Mouse (Mus musculus) erythroblast, embryonic 14.5 days (primary cell): Measurements from ENCODE around the gene Pkd1l3.

Experiments used
- GATA1 ChIP-seq: IDR thresholded peaks from 2 replicates; pipeline ENCODE4 v1.6.1; 2012; ENCODE audit warnings: low read length, inconsistent platforms, mixed read lengths
- TAL1 ChIP-seq: IDR thresholded peaks from 3 replicates; pipeline ENCODE4 v1.6.1; 2012; ENCODE audit warnings: low read length, inconsistent platforms, mixed read lengths

DNA sequence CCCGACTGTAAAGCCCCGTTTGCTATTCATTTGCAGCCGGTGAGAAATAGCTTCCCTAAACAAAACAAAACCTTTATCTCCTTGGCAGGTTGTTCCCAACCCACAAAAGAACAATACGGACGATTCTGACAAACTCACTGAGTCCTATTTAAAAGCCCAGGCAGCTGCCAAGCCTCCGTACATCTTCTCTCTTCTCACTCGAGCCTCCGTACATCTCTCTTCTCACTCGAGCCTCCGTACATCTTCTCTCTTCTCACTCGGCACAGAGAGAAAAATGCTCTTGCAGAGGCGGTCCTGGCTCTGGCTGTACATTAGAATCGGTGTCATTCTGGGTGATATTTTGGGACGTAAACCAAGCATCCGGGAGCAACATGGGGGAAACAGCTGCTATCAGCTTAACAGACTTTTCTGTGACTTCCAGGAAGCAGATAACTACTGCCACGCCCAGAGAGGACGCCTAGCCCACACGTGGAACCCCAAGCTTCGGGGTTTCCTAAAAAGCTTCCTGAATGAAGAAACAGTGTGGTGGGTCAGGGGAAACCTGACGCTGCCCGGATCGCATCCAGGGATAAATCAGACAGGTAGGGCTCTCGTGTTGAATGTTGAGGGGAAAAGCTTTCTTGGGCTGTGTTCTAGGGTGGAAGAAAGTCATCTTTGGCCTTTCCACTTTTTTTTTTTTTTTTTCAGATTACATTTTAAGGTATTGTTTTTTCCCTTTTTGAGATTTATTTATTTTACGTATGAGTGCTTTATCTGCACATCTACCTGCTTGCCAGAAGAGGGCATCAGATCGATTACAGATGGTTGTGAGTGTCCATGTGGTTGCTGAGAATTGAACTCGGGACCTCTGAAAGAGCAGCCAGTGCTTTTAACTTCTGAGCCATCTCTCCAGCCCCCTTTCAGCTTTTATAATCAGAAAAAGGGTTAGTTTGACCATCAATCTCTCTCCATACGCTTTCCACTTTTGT, at the start of gene Pkd1l3:
- no peak for TF ChIP-seq GATA1
- TF ChIP-seq TAL1, result peak; percentile 27; the same call in 1 of the 3 replicates
